Mouse (Mus musculus) embryo, embryonic 9.5 days (tissue): ENCODE measurements around the gene Krtap5-1.
"Not testable (repeated sequence)": the region's sequence is repeated elsewhere in the genome, so short reads cannot be mapped to it uniquely, and the experiment has no call there.

Source experiments
- DNase-seq: peaks from one replicate; pipeline ENCODE4 v3.0.0-alpha.2; 2017; ENCODE audit errors: extremely low spot score

The Krtap5-1 gene

GRCm38 (mm10) chr7:142296108-142296507, 810 bp downstream of the Krtap5-1 start:
- not testable (repeated sequence) for DNase-seq

DNA sequence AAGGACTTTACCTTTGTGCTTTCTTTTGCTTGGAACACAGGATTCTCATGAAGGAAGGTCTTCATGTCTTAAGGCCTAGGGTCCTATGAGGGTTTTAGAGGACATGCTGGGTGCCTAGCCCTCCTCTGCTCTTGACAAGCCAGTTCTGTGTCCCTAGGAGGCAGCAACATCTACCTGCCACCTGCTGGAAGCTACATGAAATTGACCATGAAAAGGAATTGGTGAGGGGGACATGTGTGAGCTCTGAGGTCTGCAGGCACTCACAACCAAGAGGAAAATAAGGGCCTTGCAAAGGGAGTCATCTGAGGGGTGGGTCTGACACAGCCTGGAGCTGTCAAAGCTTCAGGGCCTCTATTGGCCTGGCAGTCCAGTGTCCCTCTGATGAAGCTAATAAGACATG, 1.5 kb downstream of the Krtap5-1 start:
- DNase-seq: no peak

DNA sequence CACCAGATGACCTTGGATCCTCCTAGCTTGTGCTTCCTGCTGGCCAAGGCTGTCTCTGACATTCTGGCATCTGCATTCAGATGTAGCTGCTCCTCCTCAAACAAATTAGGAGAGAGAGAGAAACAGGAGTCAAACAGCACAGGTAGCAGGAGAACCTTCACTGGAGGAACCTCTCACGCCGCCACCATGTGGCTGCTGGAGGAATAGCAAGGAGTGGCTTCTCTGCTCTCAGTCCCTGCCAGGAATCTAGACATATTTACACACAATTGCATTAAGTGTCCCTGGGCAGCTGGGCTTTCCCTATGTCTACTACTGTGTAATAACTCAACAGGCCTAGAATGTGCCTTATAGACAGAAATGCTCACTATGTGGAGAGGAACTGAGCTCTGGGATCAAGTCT, 3.1 kb downstream of the Krtap5-1 start:
- not testable (repeated sequence) for DNase-seq

DNA sequence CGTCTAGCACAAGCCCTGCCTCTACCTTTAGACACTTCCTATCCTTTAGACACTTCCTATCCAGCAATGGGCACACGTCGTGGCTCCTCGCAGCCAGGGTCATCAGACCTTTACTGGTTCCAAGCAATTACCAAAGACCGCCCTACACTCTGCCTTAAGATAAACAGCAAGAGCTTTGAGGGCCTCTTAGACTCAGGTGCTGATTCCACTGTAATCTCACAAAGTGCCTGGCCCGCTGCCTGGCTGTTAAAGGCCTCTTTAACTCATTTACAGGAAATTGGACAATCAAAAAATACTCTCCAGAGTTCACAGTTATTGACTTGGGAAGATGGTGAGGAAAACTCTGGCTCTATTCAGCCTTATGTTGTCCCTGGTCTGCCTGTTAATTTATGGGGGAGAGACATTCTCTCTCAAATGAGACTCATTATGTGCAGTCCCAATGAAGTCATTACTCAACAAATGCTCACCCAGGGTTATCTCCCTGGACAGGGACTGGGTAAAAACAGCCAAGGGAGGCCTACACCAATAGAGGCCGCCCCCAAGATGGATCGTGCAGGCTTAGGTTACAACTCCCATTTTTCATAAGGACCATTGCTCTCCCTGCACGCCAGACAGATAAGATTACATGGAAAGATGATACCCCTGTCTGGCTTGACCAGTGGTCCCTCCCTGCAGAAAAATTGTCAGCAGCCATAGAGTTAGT, 10.9 kb downstream of the Krtap5-1 start:
- peak; percentile 15 for DNase-seq

DNA sequence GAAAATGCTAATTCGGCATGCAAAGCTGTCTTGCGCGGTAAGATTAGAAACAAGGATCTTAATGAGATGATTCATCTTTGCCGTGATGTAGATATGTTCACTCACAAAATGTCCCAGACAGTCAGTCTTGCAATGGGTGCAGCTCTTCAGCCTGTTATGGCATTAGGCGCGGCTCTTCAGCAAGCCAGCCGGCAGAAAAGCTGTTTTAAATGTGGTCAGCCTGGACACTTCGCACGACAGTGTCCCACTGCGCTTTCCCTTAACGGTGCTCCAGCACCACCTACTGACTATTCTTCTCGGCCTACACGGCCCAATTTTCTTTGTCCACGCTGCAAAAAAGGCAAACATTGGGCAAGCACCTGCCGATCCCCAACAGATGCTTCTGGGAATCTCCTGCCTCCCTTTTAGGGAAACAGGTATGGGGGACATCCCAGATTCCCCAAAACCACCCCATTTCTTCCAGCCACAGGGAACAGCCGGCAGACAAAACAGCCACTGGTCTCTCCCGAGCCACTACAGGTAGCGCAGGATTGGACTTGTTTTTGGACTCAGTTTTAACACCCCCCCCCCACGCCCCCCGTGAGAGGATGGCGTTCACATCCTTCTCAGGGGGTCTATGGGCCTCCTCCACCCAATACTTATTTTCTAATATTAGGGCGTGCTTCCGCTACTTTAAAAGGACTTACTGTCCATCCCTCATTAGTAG, 11.6 kb downstream of the Krtap5-1 start:
- no peak for DNase-seq

DNA sequence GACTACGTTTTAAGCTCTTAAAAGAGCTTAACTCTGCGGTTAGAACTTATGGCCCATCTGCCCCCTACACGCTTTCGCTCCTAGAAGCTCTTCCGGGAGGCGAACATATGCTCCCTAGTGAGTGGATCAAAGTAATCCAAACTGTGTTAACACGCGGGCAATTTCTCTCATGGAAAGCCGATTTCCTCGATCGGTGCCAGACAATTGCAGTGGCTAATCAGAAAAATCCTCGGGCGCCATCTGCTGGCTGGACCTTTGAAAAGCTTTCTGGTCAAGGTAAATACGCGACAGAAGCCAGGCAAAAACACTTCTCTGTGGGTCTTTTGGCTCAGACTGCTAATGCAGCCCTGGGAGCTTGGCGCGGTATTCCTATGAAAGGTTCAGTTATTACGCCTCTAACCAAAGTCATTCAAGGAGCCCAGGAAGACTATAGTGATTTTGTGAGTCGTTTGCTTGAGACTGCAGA, 12.3 kb downstream of the Krtap5-1 start:
- DNase-seq: peak; percentile 94

GRCm38 (mm10) chr7:142284023-142284591, 12.8 kb downstream of the Krtap5-1 start:
- peak; percentile 85 for DNase-seq

GRCm38 (mm10) chr7:142282847-142283246, 14.1 kb downstream of the Krtap5-1 start:
- peak; percentile 22 for DNase-seq

DNA sequence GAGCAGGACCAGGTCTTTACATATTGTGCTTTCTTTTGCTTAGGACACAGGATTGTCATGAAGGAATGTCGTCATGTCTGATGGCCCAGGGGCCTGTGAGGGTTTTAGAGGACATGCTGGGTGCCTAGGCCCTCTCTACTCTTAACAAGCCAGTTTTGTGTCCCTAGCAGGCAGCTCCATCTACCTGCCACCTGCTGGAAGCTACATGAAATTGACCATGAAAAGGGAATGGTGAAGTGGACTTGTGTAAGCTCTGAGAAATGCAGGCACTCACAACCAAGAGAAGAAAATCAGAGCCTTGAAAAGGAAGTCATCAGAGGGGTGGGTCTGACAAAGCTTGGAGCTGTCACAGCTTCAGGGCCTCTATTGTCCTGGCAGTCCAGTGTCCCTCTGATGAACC, 17.6 kb downstream of the Krtap5-1 start:
- not testable (repeated sequence) for DNase-seq

DNA sequence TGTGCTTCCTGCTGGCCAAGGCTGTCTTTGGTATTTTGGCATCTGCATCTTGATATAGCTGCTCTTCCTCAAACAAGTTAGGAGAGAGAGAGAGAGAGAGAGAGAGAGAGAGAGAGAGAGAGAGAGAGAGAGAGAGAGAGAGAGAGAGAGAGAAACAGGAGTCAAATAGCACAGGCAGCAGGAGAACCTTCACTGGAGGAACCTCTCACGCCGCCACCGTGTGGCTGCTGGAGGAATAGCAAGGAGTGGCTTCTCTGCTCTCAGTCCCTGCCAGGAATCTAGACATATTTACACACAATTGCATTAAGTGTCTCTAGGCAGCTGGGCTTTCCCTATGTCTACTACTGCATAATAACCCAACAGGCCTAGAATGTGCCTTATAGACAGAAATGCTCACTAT, 18.7 kb downstream of the Krtap5-1 start:
- DNase-seq: peak; percentile 57

DNA sequence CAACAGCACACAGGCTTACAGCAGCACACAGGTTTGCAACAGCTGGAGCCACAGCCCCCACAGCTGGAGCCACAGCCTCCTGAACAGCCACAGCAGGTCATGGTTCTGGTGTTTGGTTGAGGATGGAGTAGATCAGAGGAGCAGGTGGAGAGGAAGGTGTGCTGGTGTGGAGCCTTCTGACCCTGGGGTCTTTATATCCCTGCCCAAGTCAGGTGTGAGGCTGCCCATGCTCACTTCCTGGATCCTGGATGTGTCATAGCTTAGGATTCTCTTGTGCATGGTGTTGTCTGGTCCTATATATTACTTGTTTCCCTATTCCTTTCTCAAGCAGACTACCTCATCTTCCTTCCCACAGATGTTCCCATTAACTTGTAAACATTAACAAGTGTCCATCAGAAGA, 22.7 kb downstream of the Krtap5-1 start, which contains the start of gene Gm4559:
Gene Gm4559 (minus strand): TSS at position 101 of the 400 bp plus-strand sequence.
- not testable (repeated sequence) for DNase-seq

DNA sequence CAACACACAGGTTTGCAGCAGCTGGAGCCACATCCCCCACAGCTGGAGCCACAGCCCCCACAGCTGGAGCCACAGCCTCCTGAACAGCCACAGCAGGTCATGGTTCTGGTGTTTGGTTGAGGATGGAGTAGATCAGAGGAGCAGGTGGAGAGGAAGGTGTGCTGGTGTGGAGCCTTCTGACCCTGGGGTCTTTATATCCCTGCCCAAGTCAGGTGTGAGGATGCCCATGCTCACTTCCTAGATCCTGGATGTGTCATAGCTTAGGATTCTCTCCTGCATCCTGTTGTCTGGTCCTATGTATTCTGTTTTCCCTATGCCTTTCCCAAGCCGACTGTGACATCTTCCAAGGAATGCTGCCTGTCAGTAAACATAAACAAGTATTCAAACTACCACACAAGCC, 38.7 kb downstream of the Krtap5-1 start, which contains the start of gene Gm2431:
Gene Gm2431 (minus strand): TSS at position 101 of the 400 bp plus-strand sequence.
- not testable (repeated sequence) for DNase-seq

DNA sequence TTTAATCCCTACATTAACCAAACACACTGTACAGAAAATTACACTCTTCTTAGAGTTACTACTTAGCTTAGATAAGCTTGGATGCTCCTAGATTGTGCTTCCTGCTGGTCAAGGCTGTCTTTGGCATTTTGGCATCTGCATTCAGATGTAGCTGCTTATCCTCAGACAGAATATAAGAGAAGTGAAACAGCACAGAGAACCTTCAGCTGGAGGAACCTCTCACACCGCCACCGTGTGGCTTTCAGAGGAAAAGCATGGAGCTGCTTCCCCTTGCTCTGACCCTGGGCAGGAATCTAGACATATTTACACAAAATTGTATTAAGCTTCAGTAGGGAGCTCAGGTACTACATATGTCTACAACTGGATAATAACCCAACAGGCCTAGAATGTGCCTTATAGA, 41.4 kb downstream of the Krtap5-1 start:
- no peak for DNase-seq

- DNase-seq: peak; percentile 33
Observed at GRCm38 (mm10) chr7:142249824-142250223, 47.1 kb downstream of the Krtap5-1 start.
